Mouse (Mus musculus) testis, adult 2 months (tissue): ENCODE data around the gene Zan.

Source experiments
- CTCF ChIP-seq: fragments of 200-500 bp; IDR thresholded peaks from 2 replicates; pipeline ENCODE4 v1.5.1; 2012; ENCODE audit warnings: low read depth, mild to moderate bottlenecking, inconsistent platforms, low read length, moderate library complexity; ENCODE audit not compliant: control insufficient read depth, insufficient read depth, insufficient replicate concordance
- POLR2A ChIP-seq: fragments of 200-500 bp; IDR thresholded peaks from 2 replicates; pipeline ENCODE4 v1.6.1; 2012; ENCODE audit warnings: low read depth, mild to moderate bottlenecking, inconsistent platforms, low read length, moderate library complexity; ENCODE audit not compliant: control insufficient read depth

- TF ChIP-seq CTCF (no peak), POLR2A (no peak)
These were observed 8.4 kb upstream of the Zan start for GRCm38 (mm10) chr5:137485071-137485850.
